In the genomic region with DNA sequence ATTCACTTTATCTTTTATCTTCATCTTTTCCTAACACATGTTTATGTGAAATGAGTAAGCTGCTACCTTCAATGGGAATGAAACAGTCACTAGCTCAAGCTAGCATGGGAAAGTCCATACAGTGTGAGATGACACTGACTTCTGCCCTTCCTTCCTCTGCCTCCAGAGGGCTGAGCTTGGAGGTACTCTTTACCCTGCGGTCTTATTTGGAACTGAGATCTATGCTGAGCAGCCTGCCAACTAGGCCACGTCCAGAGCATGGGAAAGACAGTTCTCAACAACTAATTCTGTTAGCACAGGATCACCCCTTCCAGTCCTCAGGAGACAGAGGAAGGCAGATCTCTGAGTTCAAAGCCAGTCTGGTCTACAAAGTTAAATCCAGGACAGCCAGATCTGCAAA, we compare ENCODE assay signal across 8 mouse cellular contexts. TPM values are rescaled to one million over a fixed set of nuclear protein-coding genes. Genes with fewer than 3 reads are reported as not detected.
DNase-seq lines count a peak whose midpoint lies in the region; ATAC-seq and TF ChIP-seq lines count a peak whose summit lies in the region.

No protein-coding gene starts in this region.

- no peaks in the 10 kb centered on the region for H3K9me3 ChIP-seq in lung, embryonic 15.5 days

- H3K9ac ChIP-seq in lung, embryonic 15.5 days = no peak overlapping the region

- peak; percentile 69 for ATAC-seq in erythroblast, adult 5-6 weeks (replicated peaks; ENCODE audit: low FRiP score, poor library complexity, severe bottlenecking)
- peak; percentile 65; the same call in 1 of the 2 replicates for ATAC-seq in lung, embryonic 15.5 days (ENCODE audit: borderline replicate concordance, extremely low read depth, low FRiP score, low TSS enrichment)

- H3K36me3 ChIP-seq in lung, embryonic 15.5 days = no peaks in the 10 kb centered on the region

- peak; percentile 20 for TF ChIP-seq CTCF in left cerebral cortex, adult 2 months (IDR thresholded peaks at IDR 0.05)

- no peak for DNase-seq in left cerebral cortex, adult 2 months (ENCODE audit: extremely low spot score in 1 of 2, low spot score in 2 of 2)
- no peak for DNase-seq in left cerebral cortex, adult 9 months (ENCODE audit: low spot score in 2 of 2)
- DNase-seq in WW6 (ENCODE audit: low read depth, low spot score) = peak; percentile 20
- no peak for DNase-seq in layer of hippocampus, postnatal 25 days (ENCODE audit: extremely low spot score in 1 of 2, low spot score in 1 of 2)
- DNase-seq in urinary bladder, adult 18-20 months (ENCODE audit: low spot score in 2 of 2) = no peak
- DNase-seq in c-Kit-positive CD71-positive TER-119-positive erythroid progenitor cells, embryonic 14.5 days (ENCODE audit: low spot score) = no peak

- intact Hi-C loops in left cerebral cortex, adult 2 months (cut with DNase I) = no loop called here

- no peaks in the 10 kb centered on the region for H3K27me3 ChIP-seq in lung, embryonic 15.5 days

- no peak overlapping the region for H3K4me3 ChIP-seq in left cerebral cortex, adult 2 months
- no peak overlapping the region for H3K4me3 ChIP-seq in lung, embryonic 15.5 days

- 37% methylated on average over 2 of the region's 2 CpGs for WGBS in lung, embryonic 15.5 days

- no peak overlapping the region for H3K27ac ChIP-seq in left cerebral cortex, adult 2 months
- no peak overlapping the region for H3K27ac ChIP-seq in lung, embryonic 15.5 days

- H3K4me1 ChIP-seq in lung, embryonic 15.5 days = peaks cover 3% of the 10 kb centered on the region; the same call in 1 of the 2 replicates

- H3K4me2 ChIP-seq in lung, embryonic 15.5 days = no peak overlapping the region

RNA-seq across cellular contexts. Expression of a gene that starts 51.0 kb away (rescaled TPM):
- 10 to 100 TPM; 21.7 to 24.9 TPM for total RNA-seq in left cerebral cortex, adult 2 months (2021)
- 753 and 807 TPM in 2 replicates for total RNA-seq in erythroblast, adult 5-6 weeks (2015; ENCODE audit: low replicate concordance)
- 938 and 1,004 TPM in 2 replicates for total RNA-seq in erythroblast, adult 5-6 weeks (2017; ENCODE audit: low replicate concordance)
- polyA plus RNA-seq in lung, embryonic 15.5 days (2015; fragmentation: Nextera tagmentation; extraction: Ambion mirVana) = 41.6 and 55.9 TPM in 2 replicates
- total RNA-seq in layer of hippocampus, postnatal 25 days (2021) = 10 to 100 TPM; 28.7 to 33.8 TPM

Comparison
In these comparisons a context has a peak if more than half of its experiments do, and no peak if none do; other contexts are left out.
1. RNA of a gene that starts 51.0 kb away (total RNA-seq): 753 to 1,004 TPM in erythroblast, adult 5-6 weeks; 28.7 to 33.8 TPM in layer of hippocampus, postnatal 25 days and 21.7 to 24.9 TPM in left cerebral cortex, adult 2 months; every median in the first group is over 10 times any median in the second.